Mouse (Mus musculus) adrenal gland, postnatal 36 days (tissue): ENCODE results near the gene Plekha5. TPM values are rescaled to one million over a fixed set of nuclear protein-coding genes. Genes with fewer than 3 reads are reported as not detected.
A peak's percentile ranks its signal among the peaks of the same experiment; 100 is the strongest.

Experiments used
- DNase-seq, 2 experiments: peaks; one replicate each; pipeline ENCODE4 v3.0.0; 2021; ENCODE audit warnings: mixed read lengths in 1 of 2
- long read RNA-seq, 2 experiments: library from polyadenylated mRNA; stranded (forward); transcript quantifications; one replicate each; pipeline ENCODE4 v2.0.0; 2021; ENCODE audit warnings: borderline sequencing depth in 2 of 2
- total RNA-seq, 2 experiments: library from RNA; stranded (reverse); gene quantifications; 2 replicates each; pipeline ENCODE4 v1.2.3; 2021

Gene Plekha5
- 10 to 100 TPM; 24.0 to 43.9 TPM for total RNA-seq
- long read RNA-seq, experiment 1, partial matches to known transcripts = 2 of 9 reads
- long read RNA-seq, experiment 1, other reads (novel, unspliced or antisense) = 7 of 9 reads
- long read RNA-seq, experiment 2, partial matches to known transcripts = 1 of 5 reads
- long read RNA-seq, experiment 2, other reads (novel, unspliced or antisense) = 4 of 5 reads

DNA sequence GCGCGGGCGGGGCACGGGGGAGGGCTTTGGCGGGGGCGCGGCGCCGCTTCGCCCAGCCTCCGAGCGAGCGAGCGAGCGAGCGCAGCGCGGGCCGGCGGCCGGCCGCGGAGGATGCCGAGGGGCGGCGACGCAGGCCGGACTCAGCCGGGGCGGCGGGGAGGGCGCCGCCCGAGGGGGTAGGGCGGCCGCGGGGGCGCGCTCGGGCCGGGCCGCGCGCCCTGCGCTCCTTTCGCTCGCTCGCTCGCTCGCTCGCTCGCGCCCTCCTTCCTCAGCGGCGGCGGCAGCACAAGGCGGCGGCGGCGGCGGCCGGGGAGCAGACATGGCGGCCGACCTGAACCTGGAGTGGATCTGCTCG is at the start of gene Plekha5:
Gene Plekha5, plus strand, starts transcription at position 209 of the 355 bp plus-strand sequence.
- DNase-seq = peak; percentile 76 to 81

DNA sequence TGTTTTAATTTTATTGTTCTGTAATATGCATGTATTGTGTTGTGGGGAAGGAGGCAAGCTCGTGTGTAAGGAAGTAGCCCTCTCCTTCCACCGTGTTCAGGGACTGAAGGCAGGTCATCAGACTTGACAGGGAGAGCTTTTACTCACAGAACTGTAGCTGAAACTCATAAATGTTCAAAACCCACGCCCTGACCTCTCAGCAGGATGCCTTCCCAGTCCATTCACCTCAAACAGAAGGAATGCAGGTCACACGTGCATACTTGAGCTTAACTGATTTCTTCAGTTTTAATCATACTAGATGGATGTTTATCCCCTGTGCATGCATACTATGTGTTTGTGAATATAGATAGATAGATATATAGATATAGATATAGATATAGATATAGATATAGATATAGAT is 48.2 kb upstream of the Plekha5 start:
- DNase-seq = no peak

DNA sequence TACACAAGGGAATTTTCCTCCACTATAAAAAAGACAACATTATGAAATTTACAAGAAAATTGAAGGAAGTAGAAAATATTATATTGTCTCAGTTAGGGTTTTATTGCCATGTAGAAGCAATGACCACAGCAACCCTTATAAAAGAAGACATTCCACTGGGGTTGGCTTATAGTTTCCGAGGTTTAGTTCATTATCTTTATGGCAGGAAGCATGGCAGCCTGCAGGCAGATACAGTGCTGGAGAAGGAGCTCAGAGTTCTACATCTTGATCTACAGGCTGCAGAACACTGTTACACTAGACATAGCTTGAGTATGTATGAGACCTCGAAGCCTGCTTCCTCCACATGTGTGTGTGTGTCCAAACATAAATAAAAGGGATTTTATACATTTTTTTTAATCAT is 43.3 kb upstream of the Plekha5 start:
- no peak for DNase-seq

DNA sequence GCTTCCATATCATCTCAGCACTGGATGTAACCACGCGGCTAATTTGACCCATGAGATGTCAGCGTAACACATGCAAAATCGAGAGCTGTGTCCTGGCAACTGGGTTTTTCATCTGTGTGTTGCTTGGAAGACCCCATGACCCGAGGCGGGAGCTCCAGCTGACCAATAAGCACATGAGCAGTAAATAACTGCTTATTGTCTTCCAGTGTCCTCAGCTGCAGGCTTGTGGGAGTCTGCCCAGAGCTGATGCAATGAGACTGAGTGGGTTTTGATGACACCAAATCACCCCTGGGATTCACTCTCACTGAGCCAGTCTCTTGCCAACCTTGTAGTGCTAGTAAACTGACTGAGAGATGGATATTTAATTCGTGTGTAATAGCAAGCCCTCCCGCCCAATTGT is 42.7 kb upstream of the Plekha5 start:
- no peak for DNase-seq

- no peak for DNase-seq
Observed at GRCm38 (mm10) chr6:140383580-140384400, 40.1 kb upstream of the Plekha5 start.

- no peak for DNase-seq
Observed at GRCm38 (mm10) chr6:140396687-140397086, 27.2 kb upstream of the Plekha5 start.

- DNase-seq = no peak
Observed at GRCm38 (mm10) chr6:140402766-140403310, 21.0 kb upstream of the Plekha5 start.

GRCm38 (mm10) chr6:140411996-140412395 is 11.9 kb upstream of the Plekha5 start:
- no peak for DNase-seq

DNA sequence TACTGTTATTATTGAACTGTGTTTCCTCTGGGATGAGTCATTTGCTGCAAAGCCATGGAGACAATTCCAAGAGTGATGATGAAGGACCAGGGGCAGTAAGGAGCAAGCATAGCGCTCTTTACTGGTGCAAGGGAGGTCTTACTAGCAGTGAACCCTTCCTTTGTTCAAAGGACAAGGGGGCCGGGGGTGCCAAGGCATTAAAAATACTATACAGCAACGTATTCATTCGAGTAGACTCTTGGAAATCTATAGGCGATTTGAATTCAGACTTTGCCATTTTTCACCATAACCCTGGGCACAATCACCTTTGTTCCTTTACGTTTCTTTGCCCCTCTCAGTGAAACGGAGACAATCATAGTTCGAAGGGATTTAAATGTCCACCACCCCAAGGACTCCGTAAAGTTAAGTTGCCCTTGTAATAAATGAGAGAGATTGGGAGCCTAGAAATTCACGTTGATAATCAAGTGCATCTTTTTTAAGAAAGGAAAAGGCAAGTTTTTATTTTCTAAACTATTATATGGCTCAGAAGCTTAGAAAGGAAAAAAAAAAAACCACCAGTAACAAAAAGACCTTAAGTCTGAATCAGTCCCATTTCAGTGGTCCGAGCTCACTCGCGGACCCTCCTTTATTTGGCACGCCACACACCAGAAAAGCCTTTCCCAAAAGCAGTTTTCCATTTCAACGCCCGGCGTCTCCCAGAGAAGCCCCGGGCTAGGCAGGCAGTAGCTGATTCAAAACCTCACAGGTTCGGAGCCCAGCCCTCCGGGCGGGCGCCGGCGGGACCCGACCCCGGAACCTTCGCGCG is 611 bp upstream of the Plekha5 start:
- no peak for DNase-seq

DNA sequence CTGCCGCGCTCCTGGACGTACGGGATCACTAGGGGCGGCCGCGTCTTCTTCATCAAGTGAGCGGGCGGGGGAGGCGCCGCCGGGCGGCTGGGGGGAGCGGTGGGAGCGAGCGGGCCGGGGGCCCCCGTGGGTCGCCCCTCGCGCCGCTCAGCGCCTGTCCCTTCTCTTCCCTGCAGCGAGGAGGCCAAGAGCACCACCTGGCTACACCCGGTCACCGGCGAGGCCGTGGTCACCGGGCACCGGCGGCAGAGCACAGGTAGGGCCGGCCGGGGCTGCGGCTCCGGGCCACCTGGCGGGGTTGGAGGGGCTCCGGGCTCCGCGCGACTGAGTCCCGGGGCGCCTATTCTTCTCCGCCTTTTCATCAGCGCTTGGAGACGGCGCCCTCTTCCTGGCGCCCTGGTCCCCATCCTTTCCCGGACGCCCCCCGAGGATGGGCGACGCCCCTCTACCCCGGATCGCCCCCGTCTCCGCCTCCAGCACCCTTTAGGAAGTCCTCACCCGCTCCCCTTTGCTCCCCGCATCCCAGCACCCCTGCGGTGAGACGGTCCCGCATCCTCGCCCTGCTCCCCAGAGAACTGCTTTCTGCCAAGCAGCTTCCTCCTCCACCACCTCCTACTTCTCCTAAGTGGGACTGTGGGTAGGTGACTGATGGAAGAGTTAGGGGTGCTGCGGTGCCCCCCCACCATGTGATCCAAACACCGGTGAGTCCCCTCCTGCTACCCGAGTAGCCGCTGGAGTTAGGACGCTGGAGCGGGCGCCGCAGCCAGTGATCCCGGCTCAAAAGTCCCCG is 542 bp downstream of the Plekha5 start:
- DNase-seq = peak; percentile 34 to 57

DNA sequence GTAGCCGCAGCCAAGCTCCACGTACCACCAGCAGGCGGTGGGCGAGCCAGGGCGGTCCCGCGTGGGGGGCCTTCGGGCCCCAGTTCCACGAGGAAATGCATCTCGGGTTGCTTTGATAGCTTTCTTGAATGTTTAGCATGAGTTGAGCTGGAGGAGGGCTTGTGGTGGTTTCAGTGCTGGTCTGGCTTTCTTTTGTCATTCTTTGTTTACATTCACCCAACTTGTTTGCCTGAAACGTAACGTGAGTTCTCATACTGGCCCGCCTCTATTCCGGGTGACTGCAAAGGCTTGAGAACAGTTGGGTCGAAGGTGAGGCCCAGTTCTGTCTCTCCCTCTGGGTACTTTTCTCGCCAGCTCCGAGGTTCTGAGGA is 1.1 kb downstream of the Plekha5 start:
- peak; percentile 22 to 39 for DNase-seq

GRCm38 (mm10) chr6:140429236-140429635 is 5.4 kb downstream of the Plekha5 start:
- DNase-seq = peak in 1 of 2 experiments; percentile 11

- DNase-seq = no peak
Observed at GRCm38 (mm10) chr6:140432363-140432762, 8.5 kb downstream of the Plekha5 start.

GRCm38 (mm10) chr6:140443374-140443773 is 19.5 kb downstream of the Plekha5 start:
- peak; percentile 51 to 68 for DNase-seq

- DNase-seq = no peak
Observed at GRCm38 (mm10) chr6:140444147-140444546, 20.3 kb downstream of the Plekha5 start.

GRCm38 (mm10) chr6:140444855-140445465 is 21.1 kb downstream of the Plekha5 start:
- no peak for DNase-seq

DNA sequence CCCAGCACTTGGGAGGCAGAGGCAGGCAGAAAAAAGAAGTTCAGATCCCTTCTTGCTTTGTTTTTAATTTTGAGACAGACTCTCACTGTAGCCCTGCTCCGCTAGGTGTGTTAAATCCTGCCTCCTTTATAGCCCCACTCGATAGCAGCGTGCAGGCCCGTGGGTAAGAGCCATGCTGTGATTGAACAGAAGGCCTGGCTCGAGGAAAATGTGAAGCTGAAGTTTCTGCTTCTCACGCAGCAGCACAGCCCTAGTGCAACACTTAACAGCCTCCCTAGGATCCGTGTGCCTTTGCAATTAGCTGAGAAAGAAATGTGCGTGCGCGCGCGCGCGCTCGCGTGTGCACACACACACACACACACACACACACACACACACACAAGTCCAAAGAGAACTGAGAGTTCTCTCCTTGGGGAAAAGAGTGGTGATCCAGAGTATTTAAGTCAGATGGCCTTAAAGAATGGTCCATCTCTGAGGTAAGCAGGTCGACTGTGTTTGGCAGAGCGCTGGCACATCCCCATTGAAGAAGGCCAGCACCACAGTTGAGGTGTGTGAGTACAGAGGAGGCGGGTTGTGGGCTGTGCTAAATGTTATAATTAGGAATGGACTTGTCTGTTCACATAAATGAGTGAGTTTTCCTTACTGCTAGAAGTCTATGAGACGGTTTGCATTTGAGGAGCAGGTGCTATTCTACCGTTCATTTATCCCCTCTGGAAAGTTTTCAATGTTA is 24.3 kb downstream of the Plekha5 start:
- no peak for DNase-seq

DNA sequence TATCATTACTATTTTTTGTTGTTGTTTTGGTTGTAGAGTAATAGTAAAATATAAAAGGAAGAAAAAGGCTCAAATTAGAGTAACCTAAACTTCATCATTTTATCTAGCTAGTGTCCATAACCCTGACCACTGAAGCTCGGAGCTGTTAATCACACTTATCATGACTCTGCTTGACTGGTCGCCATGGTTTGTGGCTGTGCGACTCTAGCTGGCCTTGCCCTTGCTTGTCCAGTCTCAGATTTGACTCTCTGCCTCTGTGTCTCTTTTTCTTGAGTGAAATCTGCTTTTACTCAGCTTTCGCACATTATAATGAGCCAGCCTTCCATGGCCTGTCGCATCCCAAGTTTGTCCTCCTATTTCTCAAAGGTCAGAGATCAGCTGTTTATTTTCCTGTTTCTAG is 26.8 kb downstream of the Plekha5 start:
- DNase-seq = peak; percentile 23 to 61

DNA sequence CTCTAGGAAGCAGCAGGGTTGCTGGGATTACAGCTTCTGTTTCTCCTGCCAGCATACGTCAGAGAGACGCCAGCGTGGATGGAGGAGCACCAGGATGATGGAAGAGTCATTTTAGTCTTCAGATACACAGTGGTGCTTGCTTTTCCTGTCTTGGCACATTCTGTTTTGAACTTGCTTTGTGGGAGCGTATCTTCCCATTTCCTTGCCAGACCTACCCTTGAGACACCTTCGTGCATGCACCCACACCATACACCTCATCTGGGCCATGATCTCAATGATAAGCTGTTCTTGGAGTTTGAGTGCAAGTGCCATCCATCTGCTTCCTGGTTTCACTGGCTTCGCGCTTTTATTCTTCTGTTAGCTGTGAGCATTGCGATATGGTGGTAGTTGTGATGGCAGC is 28.9 kb downstream of the Plekha5 start:
- DNase-seq = no peak

GRCm38 (mm10) chr6:140453454-140453853 is 29.6 kb downstream of the Plekha5 start:
- DNase-seq = no peak

- no peak for DNase-seq
Observed at GRCm38 (mm10) chr6:140454388-140454787, 30.5 kb downstream of the Plekha5 start.
